Mouse (Mus musculus) embryonic facial prominence, embryonic 10.5 days (tissue): ENCODE measurements around the gene Stk11. TPM values are rescaled to one million over a fixed set of nuclear protein-coding genes. Genes with fewer than 3 reads are reported as not detected.

Experiments used
- DNase-seq: peaks from one replicate; pipeline ENCODE4 v3.0.0-alpha.2; 2017; ENCODE audit warnings: low spot score
- H3K27ac ChIP-seq: fragments of 300-500 bp; sonication (generic); replicated peaks from 2 replicates; pipeline ENCODE4 v1.5.1; 2016; ENCODE audit warnings: mild to moderate bottlenecking
- H3K27me3 ChIP-seq: fragments of 300-500 bp; sonication (generic); replicated peaks from 2 replicates; pipeline ENCODE4 v1.6.1; 2016; ENCODE audit warnings: low read depth, mild to moderate bottlenecking; ENCODE audit not compliant: poor library complexity, severe bottlenecking
- H3K36me3 ChIP-seq: fragments of 300-500 bp; sonication (generic); replicated peaks from 2 replicates; pipeline ENCODE4 v1.6.1; 2016; ENCODE audit warnings: mild to moderate bottlenecking, moderate library complexity
- H3K4me1 ChIP-seq: fragments of 300-500 bp; sonication (generic); 2 replicates; pipeline ENCODE4 v1.6.1; 2016
- H3K4me3 ChIP-seq: fragments of 300-500 bp; sonication (generic); 2 replicates; pipeline ENCODE4 v1.5.1; 2016; ENCODE audit warnings: mild to moderate bottlenecking, moderate library complexity
- H3K9me3 ChIP-seq: fragments of 300-500 bp; sonication (generic); 2 replicates; pipeline ENCODE4 v1.6.1; 2016; ENCODE audit warnings: mild to moderate bottlenecking
- WGBS: fragments of 180-500 bp; shearing (Covaris S2); methylation state at CpG from one replicate; pipeline ENCODE4 v1.1.7; 2016; 5-methylcytosine and 5-hydroxymethylcytosine counted together
- polyA plus RNA-seq: library from polyadenylated mRNA; unstranded; fragments of >200 nt; fragmentation: Nextera tagmentation; extraction: Ambion mirVana; gene quantifications from 2 replicates; pipeline ENCODE4 v1.2.1, GENCODE M21; 2016

Stk11 gene
- polyA plus RNA-seq, 1 experiment from 2014 or later, result 17.5 TPM

DNA sequence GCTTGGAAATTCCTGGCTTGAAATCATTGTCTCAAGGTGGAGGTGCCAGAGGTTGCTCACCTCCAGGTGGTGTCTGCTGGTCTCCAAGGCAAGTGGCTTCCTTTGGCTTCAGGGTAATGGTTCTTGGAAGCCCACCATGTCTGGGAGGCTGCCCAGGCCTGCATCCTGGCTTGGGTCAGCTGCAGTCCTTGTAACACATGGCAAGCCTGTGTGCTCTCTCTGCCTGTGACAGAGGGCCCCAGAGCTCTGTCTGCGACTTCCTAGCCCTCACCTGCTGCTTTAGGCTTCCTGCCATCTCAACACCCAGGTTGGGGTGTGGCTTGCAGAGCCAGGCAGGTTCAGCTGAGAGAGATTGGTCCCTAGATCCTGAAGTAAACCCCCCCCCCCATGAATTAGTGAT lies 2.1 kb downstream of the Stk11 start:
- Histone ChIP-seq H3K4me3 (peak overlapping the region; percentile 91), H3K27ac (0 out of 2 replicates have a peak overlapping the region, but pooled peaks have one; percentile 93), H3K4me1 (peaks cover 46% of the 10 kb centered on the region), H3K36me3 (peaks cover 58% of the 10 kb centered on the region), H3K27me3 (no peaks in the 10 kb centered on the region), H3K9me3 (no peaks in the 10 kb centered on the region)
- DNase-seq, result no peak
- 60% methylated on average over 1 of the region's 1 CpGs for WGBS

DNA sequence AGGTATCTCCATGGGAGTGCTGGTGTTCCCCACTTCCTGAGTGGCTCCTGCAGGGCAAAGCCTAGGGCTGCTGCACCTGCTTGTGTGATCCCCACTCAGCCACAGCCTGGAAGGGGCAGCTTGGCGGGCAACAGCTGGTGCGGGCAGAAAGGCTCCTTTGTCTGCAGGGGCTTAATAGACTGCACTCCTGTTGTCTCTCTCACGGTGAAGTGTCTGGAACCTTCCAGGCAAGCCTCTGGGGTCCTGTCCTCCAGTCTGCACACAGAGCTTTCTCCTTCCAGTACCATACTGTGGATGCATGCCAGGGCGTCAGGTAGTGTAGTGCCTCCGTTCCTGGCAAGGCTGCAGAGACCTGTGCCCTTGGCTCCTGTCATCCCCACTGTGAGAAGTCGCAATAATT lies 2.9 kb downstream of the Stk11 start:
- Histone ChIP-seq H3K4me1 (peaks cover 46% of the 10 kb centered on the region), H3K27ac (no peak overlapping the region), H3K27me3 (no peaks in the 10 kb centered on the region), H3K4me3 (peak overlapping the region; percentile 91), H3K9me3 (no peaks in the 10 kb centered on the region), H3K36me3 (peaks cover 66% of the 10 kb centered on the region)
- DNase-seq, result no peak
- 81% methylated on average over 6 of the region's 6 CpGs for WGBS

DNA sequence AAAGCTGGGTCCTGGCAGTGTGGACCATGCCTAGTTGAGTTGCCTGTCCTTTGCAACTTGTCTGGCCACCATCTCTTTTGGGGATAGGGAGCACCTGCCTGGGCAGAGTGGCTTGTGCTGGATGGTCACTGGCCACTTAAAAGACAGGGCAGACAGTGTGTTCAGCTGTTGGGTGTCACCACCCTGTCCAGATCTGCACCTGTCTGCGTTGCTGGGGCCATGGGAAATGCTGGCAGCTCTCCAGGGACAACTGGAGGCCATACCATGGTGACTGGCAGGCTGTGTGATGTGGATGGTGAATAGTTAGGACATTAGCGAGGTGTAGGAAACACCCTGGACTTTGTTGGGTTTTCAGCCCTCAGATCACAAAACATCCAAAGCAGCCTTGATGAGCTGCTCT lies 4.5 kb downstream of the Stk11 start:
- no peaks in the 10 kb centered on the region for H3K9me3 ChIP-seq
- H3K27ac ChIP-seq, result no peak overlapping the region
- no peaks in the 10 kb centered on the region for H3K27me3 ChIP-seq
- peaks cover 82% of the 10 kb centered on the region for H3K36me3 ChIP-seq
- 92% methylated on average over 2 of the region's 2 CpGs for WGBS
- peak overlapping the region; percentile 19; the same call in 1 of the 2 replicates for H3K4me3 ChIP-seq
- H3K4me1 ChIP-seq, result peaks cover 35% of the 10 kb centered on the region
- no peak for DNase-seq

DNA sequence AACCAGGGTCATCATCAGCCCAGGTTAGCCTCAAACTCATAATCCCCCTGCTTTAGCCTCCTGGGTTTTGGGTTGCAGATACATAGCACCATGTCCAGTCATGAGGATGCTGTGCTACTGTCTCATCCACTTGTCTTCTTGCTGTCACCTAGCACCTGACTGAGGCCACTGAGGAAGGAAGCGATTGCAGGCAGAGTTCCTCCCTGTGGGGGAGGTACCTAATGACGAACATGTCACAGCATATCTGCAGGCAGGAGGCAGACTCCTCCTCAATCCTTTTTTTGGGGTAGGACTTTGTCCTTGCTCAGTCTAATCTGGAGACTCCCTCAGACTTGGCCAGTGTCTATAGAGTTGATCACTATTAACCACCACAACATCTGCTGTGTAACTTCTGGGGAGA lies 6.0 kb downstream of the Stk11 start:
- H3K27ac ChIP-seq, result no peak overlapping the region
- WGBS, result 92% methylated on average over 2 of the region's 2 CpGs
- no peak overlapping the region for H3K4me3 ChIP-seq
- H3K4me1 ChIP-seq, result peaks cover 32% of the 10 kb centered on the region
- no peak for DNase-seq
- H3K9me3 ChIP-seq, result no peaks in the 10 kb centered on the region
- peaks cover 97% of the 10 kb centered on the region for H3K36me3 ChIP-seq
- no peaks in the 10 kb centered on the region for H3K27me3 ChIP-seq

DNA sequence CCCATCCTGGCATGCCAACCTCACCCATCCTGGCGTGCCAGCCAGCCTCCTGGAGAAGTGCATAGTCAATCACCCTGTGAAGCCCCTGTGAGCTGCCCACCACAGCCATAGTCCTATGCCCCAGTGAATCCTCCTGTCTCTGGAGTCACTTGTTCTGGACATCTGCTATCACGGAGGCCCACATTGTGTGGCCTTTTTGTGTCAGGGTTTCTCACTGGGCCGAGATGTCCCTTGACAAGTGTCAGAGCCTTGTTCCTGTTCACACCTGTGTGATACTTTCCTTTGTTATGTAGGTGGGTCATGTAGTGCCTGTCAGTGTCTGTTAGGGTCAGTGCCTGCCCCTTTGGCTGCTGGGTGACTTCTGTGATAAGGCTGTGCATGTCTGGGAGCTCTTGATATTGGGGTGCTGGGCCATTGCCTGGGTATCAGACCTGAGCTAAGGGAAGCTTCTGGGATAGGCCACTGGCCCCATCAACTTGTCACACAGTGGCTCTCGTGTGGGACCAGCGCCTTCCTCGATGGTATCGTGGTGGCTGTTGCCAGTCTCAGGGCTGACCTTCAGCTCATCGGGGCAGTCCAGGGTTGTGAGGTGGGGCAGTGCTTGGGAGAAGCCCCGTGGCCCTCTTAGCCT lies 8.4 kb downstream of the Stk11 start:
- WGBS, result 94% methylated on average over 9 of the region's 9 CpGs

DNA sequence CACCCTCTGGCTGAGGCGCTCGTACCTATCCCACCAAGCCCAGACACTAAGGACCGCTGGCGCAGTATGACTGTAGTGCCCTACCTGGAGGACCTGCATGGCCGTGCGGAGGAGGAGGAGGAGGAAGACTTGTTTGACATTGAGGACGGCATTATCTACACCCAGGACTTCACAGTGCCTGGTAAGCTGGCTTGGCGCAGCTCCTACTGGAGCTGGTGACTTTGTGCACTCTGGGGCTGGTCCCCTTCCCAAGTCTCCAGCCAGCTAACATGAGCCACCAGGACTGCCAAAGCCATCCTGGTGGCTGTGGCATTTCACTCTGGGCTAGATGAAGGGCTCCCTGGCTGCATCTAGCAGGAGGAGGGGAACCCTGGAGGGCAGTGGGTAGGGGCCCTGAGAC lies 12.3 kb downstream of the Stk11 start:
- H3K9me3 ChIP-seq, result no peaks in the 10 kb centered on the region
- no peak for DNase-seq
- peaks cover 100% of the 10 kb centered on the region for H3K36me3 ChIP-seq
- WGBS, result 97% methylated on average over 8 of the region's 8 CpGs
- peak overlapping the region; percentile 15; the same call in 1 of the 2 replicates for H3K4me3 ChIP-seq
- peaks cover 29% of the 10 kb centered on the region for H3K4me1 ChIP-seq
- H3K27ac ChIP-seq, result no peak overlapping the region
- H3K27me3 ChIP-seq, result peaks cover 23% of the 10 kb centered on the region; the same call in 1 of the 2 replicates

More for the DNA sequence above, 8.4 kb downstream of the Stk11 start:
- peaks cover 7% of the 10 kb centered on the region for H3K4me1 ChIP-seq
- H3K9me3 ChIP-seq, result no peaks in the 10 kb centered on the region
- H3K4me3 ChIP-seq, result no peak overlapping the region
- no peak overlapping the region for H3K27ac ChIP-seq
- DNase-seq, result no peak
- peaks cover 100% of the 10 kb centered on the region for H3K36me3 ChIP-seq
- H3K27me3 ChIP-seq, result no peaks in the 10 kb centered on the region

DNA sequence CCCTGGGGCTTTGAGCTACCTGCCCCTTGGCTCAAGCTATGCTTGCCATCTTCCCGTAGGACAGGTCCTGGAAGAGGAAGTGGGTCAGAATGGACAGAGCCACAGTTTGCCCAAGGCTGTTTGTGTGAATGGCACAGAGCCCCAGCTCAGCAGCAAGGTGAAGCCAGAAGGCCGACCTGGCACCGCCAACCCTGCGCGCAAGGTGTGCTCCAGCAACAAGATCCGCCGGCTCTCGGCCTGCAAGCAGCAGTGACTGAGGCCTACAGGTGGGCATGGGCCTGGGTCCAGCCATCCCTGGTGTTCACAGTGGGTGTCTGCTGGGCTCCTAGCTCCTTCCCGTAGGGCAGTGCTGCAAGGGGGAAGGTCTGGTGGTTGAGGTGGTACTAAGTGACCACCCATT lies 14.2 kb downstream of the Stk11 start:
- 94% methylated on average over 9 of the region's 9 CpGs for WGBS
- Histone ChIP-seq H3K36me3 (peaks cover 100% of the 10 kb centered on the region), H3K27me3 (peaks cover 41% of the 10 kb centered on the region)

DNA sequence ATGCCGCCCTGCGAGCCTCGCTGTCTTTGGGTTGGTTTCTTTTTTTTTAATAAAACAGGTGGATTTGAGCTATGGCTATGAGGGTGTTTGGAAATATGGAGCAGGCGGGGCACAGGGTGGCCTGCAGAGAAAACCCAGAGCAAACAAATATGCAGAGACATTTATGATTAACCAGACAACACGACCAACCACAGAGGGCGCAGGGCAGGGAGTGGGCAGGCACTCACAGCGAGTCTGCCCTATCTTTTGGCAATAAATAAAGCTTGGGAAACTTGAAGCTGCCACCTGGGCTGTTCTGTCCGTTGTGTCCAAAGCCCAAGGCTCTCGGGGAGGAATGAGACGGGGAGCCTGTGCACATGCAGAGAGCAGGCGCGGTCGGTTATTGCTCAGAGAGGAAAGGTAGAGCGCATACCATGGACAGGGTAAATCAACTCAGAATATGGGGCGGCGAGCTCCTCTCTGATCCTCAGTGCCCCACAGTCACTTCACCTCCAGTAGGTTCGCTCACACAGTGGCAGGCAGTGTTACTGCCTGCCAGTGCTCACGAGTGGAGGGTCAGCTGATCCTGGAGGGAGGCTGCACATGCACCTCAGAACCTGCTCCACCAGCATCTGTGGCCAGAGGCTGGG lies 14.9 kb downstream of the Stk11 start:
- Histone ChIP-seq H3K36me3 (peaks cover 100% of the 10 kb centered on the region), H3K27ac (0 out of 2 replicates have a peak overlapping the region, but pooled peaks have one; percentile 48), H3K4me3 (peak overlapping the region; percentile 47), H3K9me3 (no peaks in the 10 kb centered on the region), H3K27me3 (peaks cover 48% of the 10 kb centered on the region), H3K4me1 (peaks cover 32% of the 10 kb centered on the region)
- WGBS, result 87% methylated on average over 18 of the region's 18 CpGs
- no peak for DNase-seq

More for the DNA sequence above, 14.2 kb downstream of the Stk11 start:
- no peak for DNase-seq
- peak overlapping the region; percentile 1; the same call in 1 of the 2 replicates for H3K4me3 ChIP-seq
- H3K27ac ChIP-seq, result no peak overlapping the region
- H3K9me3 ChIP-seq, result no peaks in the 10 kb centered on the region
- peaks cover 32% of the 10 kb centered on the region for H3K4me1 ChIP-seq

DNA sequence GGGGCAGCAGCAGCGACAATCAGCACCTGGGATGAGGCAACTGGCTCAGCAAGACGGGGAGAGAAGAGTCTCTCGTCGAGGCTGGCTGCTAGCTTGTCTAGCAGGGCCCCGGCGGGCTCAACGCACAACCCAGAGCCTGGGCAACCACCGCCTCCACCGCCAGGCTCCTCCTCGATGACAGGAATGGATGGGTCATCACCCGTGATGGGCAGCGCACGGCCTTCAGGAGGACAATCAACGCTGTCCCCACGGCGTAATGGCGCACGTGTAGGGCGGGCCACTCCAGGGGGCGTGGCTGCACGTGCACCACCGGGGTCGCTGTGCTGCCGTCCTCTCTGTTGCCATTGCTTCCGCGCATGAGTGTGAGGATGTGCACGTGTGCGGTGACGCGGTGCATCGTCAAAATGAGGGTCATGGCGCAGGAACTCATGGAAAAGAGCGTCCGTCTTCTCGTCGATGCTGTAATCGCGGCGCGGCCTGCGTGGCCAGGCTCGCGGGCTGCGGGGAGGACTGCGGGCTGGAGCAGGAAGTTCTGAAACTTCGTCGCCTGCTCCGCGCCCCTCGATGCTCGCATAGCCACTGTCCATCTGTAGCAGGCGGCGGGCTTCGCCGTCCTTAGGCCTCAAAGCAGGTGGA lies 15.8 kb downstream of the Stk11 start:
- WGBS, result 12% methylated on average over 55 of the region's 55 CpGs
- peaks cover 57% of the 10 kb centered on the region for H3K27me3 ChIP-seq
- peaks cover 100% of the 10 kb centered on the region for H3K36me3 ChIP-seq

DNA sequence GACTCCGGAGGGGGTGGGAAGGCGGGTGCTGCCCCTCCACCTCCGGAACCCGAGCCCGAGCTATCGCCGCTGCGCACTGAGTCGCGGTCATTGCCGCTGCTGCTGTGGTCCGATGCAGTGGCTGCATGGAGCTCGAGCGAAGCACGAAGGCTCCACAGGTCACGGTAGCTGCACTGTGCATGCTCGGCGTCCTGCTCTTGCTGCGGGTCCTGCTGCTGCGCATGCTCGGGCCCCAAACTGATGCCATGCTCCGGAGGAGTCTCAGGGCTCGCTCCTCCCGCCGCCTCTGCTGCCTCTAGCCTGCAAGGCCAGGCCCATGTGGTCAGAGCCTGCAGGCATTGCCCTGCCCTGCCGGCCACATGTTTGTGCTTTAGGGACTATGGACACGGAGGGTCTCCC lies 16.3 kb downstream of the Stk11 start:
- Histone ChIP-seq H3K4me1 (peaks cover 41% of the 10 kb centered on the region), H3K9me3 (no peaks in the 10 kb centered on the region), H3K4me3 (peak overlapping the region; percentile 47), H3K27ac (peak overlapping the region; percentile 48; the same call in 1 of the 2 replicates), H3K27me3 (peaks cover 62% of the 10 kb centered on the region), H3K36me3 (peaks cover 96% of the 10 kb centered on the region)
- DNase-seq, result peak; percentile 56
- 28% methylated on average over 27 of the region's 27 CpGs for WGBS

More for the DNA sequence above, 15.8 kb downstream of the Stk11 start:
- DNase-seq, result peak; percentile 80
- H3K4me3 ChIP-seq, result peak overlapping the region; percentile 47
- H3K9me3 ChIP-seq, result no peaks in the 10 kb centered on the region
- peak overlapping the region; percentile 48; the same call in 1 of the 2 replicates for H3K27ac ChIP-seq
- H3K4me1 ChIP-seq, result peaks cover 36% of the 10 kb centered on the region

DNA sequence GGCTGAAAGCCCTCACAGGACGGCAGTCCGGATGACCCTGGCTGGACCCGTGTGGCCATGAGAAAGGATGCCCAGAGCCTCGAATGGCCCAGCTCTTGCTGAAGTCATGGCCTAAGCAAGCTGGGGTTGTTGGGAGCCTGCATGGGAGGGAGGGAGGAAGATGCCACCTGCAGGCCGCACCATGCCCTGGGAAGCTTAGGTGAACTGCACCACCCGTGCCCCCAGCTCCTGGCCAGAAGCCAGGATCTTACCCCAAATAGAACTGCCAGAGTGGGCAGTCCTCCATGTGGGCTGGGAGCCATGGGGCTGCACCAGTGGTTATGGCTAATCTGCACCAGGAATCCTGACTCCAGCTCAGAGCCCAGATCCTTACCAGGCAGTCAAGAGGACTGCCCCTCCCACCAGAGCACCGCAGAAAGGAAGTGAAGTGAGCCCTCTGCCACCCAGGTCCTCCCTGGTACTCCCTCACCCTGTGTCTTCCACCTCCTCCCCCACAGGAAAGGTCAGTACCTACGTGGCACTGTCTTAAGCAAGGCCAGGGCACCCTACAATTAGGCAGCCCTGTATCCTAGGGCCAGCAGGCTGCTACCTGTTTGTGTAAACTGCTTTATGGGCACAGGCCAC lies 17.7 kb downstream of the Stk11 start:
- no peak overlapping the region; the same call in 1 of the 2 replicates for H3K27ac ChIP-seq
- DNase-seq, result no peak
- peak overlapping the region; percentile 47; the same call in 1 of the 2 replicates for H3K4me3 ChIP-seq
- peaks cover 76% of the 10 kb centered on the region for H3K27me3 ChIP-seq
- no peaks in the 10 kb centered on the region for H3K9me3 ChIP-seq
- peaks cover 55% of the 10 kb centered on the region for H3K4me1 ChIP-seq
- WGBS, result 82% methylated on average over 8 of the region's 8 CpGs
- peaks cover 82% of the 10 kb centered on the region for H3K36me3 ChIP-seq

DNA sequence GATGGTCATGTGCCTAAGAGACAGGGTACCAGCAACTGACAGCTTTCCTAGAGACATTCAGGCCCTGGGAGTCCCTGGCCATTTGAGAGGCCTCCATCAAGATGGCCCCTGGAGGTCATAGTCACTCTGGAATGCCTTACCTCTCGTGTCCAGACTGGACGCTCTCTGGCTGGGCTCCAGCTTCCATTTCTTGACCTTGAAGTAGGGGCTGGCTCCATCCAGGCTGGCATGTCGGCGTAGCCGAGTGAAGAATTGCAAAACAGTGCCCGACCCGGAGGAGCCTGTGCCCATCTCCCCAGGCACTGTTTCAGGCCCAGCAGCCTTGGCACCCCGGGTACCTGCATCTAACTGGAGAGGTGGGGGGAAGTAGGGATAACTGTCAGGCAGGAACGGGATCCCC lies 18.8 kb downstream of the Stk11 start:
- 90% methylated on average over 9 of the region's 9 CpGs for WGBS
- no peak for DNase-seq
- peaks cover 65% of the 10 kb centered on the region for H3K4me1 ChIP-seq

More for the DNA sequence above, 18.8 kb downstream of the Stk11 start:
- H3K36me3 ChIP-seq, result peaks cover 71% of the 10 kb centered on the region
- H3K27ac ChIP-seq, result no peak overlapping the region
- no peak overlapping the region for H3K4me3 ChIP-seq
- peaks cover 77% of the 10 kb centered on the region for H3K27me3 ChIP-seq
- H3K9me3 ChIP-seq, result no peaks in the 10 kb centered on the region
